Mouse (Mus musculus): ENCODE measurements around the gene Shcbp1. TPM values are rescaled to one million over a fixed set of nuclear protein-coding genes. Genes with fewer than 3 reads are reported as not detected.
A peak's percentile ranks its signal among the peaks of the same experiment; 100 is the strongest.
"Not testable (repeated sequence)": the region's sequence is repeated elsewhere in the genome, so short reads cannot be mapped to it uniquely, and the experiment has no call there.

The Shcbp1 gene
- polyA plus RNA-seq (2015; fragmentation: Nextera tagmentation; extraction: Ambion mirVana), result 29.3 and 31.5 TPM in 2 replicates

DNA sequence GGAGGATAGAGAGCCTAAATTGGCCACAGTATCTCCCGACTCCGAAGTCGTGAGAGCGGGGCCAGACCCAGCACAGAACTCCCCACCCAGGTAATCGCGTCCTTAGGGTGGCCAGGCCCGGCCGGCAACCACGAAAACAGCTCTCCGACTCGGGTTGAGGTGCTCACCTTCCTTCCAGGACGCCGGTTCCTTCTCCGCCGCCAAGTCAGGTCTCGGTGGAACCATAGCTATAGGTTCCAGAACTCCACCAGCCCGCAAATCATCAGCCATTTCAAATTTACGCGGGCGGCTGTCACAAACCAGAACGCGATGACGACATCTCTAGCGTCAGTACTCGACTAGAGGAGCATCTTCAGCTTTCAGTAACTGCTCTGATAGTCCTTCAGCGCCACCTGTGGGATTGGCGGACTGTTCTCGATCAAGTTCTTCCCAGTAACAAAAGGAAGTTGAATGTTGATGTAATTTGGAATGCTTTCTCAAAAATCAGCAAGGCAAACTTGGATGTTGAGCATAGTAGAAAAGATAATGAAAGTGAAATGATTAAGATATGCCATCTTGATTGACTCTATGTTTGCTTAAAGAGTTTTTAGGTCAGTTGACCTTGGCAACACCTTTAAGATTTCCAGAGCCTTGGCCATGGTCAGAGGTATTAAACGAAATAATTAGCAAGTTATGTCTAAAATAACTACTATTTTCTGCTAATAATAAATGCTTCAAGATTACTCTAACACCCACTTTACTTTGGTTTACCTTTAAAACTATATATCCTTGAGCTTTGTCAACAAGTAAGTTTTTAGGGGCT is at the start of gene Shcbp1:
Gene Shcbp1 (minus strand): TSS at position 314 of the 802 bp plus-strand sequence.
- Histone ChIP-seq H3K4me2 (replicated peaks) (peak within 1 kb of the TSS; percentile 87), H3K9ac (replicated peaks) (peak within 1 kb of the TSS; percentile 49), H3K4me1 (peaks cover 12% of the 10 kb centered on the region), H3K27ac (replicated peaks) (no peak within 1 kb of the TSS), H3K36me3 (no peaks in the 10 kb centered on the region), H3K9me3 (no peaks in the 10 kb centered on the region), H3K27me3 (no peaks in the 10 kb centered on the region), H3K4me3 (peak within 1 kb of the TSS; percentile 63)
- peak; percentile 99 for ATAC-seq (replicated peaks)
- 4% methylated on average over 29 of the region's 29 CpGs for WGBS

DNA sequence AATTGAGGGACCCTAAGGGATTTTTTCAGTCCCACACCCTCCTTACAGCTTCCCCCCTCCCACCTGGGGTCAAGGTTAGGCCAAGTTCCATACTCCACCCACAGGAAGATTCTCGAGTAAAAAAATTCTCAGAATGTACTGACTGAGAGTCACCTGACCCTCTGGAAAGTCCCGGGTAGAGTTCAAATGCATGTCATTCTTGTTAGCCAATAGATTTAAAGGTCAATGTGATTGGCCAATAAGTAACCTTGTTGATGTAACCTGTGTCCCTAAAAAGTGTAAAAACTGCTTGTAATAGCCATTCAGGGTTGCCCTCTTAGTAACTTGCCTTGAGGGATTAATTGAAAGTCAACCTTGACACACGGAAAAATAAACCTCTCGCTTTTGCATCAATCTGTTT is 29.5 kb upstream of the Shcbp1 start:
- ATAC-seq (replicated peaks), result no peak
- no peak overlapping the region for H3K27ac ChIP-seq (replicated peaks)
- H3K4me3 ChIP-seq, result no peak overlapping the region
- 91% methylated on average over 4 of the region's 4 CpGs for WGBS
- no peaks in the 10 kb centered on the region; the same call in 1 of the 2 replicates for H3K9me3 ChIP-seq
- no peaks in the 10 kb centered on the region for H3K27me3 ChIP-seq
- H3K4me2 ChIP-seq (replicated peaks), result no peak overlapping the region
- H3K36me3 ChIP-seq, result no peaks in the 10 kb centered on the region
- no peak overlapping the region for H3K9ac ChIP-seq (replicated peaks)
- H3K4me1 ChIP-seq, result no peaks in the 10 kb centered on the region

GRCm38 (mm10) chr8:4800524-4801122 is 21.3 kb upstream of the Shcbp1 start:
- 52% methylated on average over 19 of the region's 19 CpGs for WGBS
- H3K4me1 ChIP-seq, result no peaks in the 10 kb centered on the region
- no peaks in the 10 kb centered on the region for H3K9me3 ChIP-seq
- H3K9ac ChIP-seq (replicated peaks), result no peak overlapping the region
- ATAC-seq (replicated peaks), result peak; percentile 55
- H3K4me2 ChIP-seq (replicated peaks), result no peak overlapping the region
- no peaks in the 10 kb centered on the region for H3K36me3 ChIP-seq
- H3K27ac ChIP-seq (replicated peaks), result no peak overlapping the region
- H3K4me3 ChIP-seq, result no peak overlapping the region
- H3K27me3 ChIP-seq, result no peaks in the 10 kb centered on the region

DNA sequence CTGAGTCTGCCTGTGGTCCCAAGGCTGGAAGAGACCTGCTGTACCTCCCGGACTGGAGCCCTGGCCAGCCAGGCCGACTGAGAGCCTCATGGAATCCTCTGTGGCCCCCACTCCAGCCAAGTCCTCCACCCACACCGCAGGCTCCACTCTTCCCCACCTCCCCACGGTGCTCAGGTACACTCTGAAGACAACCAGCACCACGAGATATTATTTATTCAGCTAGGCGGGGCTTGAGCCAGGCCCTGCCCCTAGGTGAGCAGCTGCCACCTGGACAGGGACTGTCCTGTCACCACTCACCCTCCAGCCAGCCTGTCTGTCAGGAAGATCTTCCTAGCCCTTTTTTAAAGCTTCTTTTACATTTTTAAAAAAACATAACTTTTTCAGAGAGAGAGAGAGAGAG is 1.1 kb downstream of the Shcbp1 start:
- 80% methylated on average over 6 of the region's 6 CpGs for WGBS
- ATAC-seq (replicated peaks), result 0 out of 2 replicates have a peak, but pooled peaks have one; percentile 21
- Histone ChIP-seq H3K27ac (replicated peaks) (no peak overlapping the region), H3K9me3 (no peaks in the 10 kb centered on the region), H3K4me3 (peak overlapping the region; percentile 63), H3K4me2 (replicated peaks) (peak overlapping the region; percentile 87), H3K4me1 (peaks cover 12% of the 10 kb centered on the region), H3K27me3 (no peaks in the 10 kb centered on the region), H3K9ac (replicated peaks) (no peak overlapping the region), H3K36me3 (no peaks in the 10 kb centered on the region)

GRCm38 (mm10) chr8:4764751-4765150 is 14.6 kb downstream of the Shcbp1 start:
- ATAC-seq (replicated peaks), result no peak
- no peak overlapping the region for H3K27ac ChIP-seq (replicated peaks)
- H3K4me1 ChIP-seq, result no peaks in the 10 kb centered on the region
- 94% methylated on average over 4 of the region's 4 CpGs for WGBS
- H3K36me3 ChIP-seq, result no peaks in the 10 kb centered on the region
- no peaks in the 10 kb centered on the region for H3K9me3 ChIP-seq
- H3K4me3 ChIP-seq, result no peak overlapping the region
- no peaks in the 10 kb centered on the region for H3K27me3 ChIP-seq
- H3K9ac ChIP-seq (replicated peaks), result no peak overlapping the region
- H3K4me2 ChIP-seq (replicated peaks), result no peak overlapping the region

DNA sequence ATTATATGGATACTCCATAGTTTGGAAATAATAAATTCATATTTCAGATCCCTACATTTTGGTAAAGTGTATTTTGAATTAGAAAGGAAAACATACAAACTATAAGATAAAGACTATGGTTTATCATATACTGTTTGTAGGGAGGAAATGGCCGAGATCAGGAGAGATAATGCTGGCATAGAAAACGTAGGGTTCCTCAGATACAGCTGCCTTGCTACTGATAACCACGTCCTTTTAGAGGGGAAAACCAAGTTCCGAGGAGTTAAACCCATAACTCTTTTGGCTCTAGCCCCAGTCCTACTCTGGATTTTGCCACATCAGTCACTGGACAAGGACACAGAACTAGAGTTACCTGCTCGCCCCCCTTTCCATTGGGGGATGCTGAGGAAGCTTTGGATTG is 26.3 kb downstream of the Shcbp1 start:
- 96% methylated on average over 5 of the region's 5 CpGs for WGBS
- Histone ChIP-seq H3K4me1 (no peaks in the 10 kb centered on the region), H3K4me3 (no peak overlapping the region), H3K27me3 (no peaks in the 10 kb centered on the region), H3K9me3 (no peaks in the 10 kb centered on the region), H3K4me2 (replicated peaks) (no peak overlapping the region), H3K9ac (replicated peaks) (no peak overlapping the region), H3K36me3 (no peaks in the 10 kb centered on the region), H3K27ac (replicated peaks) (no peak overlapping the region)
- no peak for ATAC-seq (replicated peaks)

DNA sequence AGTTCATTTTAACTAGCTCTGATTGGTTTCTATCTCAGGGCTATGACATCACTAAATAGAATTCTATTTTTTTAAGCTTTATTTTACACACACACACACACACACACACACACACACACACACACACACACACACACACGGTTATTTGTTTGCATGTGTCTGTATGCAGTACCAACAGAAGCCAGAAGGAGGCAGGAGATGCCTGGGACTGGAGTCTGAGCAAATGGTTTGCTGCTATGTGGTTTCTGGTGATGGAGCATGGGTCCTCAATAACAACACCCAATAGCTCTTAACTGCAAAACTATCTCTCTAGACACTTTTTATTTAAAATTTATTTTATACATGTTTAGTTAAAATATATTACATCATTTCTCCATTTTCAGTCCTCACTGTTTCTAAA is 48.4 kb downstream of the Shcbp1 start:
- 60% methylated on average over 1 of the region's 1 CpGs for WGBS
- no peak overlapping the region for H3K4me3 ChIP-seq
- no peaks in the 10 kb centered on the region for H3K9me3 ChIP-seq
- no peak overlapping the region for H3K9ac ChIP-seq (replicated peaks)
- no peaks in the 10 kb centered on the region for H3K27me3 ChIP-seq
- H3K4me1 ChIP-seq, result no peaks in the 10 kb centered on the region
- no peak overlapping the region for H3K4me2 ChIP-seq (replicated peaks)
- no peak overlapping the region for H3K27ac ChIP-seq (replicated peaks)
- ATAC-seq (replicated peaks), result no peak
- 0 out of 2 replicates have a peak, but pooled peaks cover 2% of the 10 kb centered on the region for H3K36me3 ChIP-seq

DNA sequence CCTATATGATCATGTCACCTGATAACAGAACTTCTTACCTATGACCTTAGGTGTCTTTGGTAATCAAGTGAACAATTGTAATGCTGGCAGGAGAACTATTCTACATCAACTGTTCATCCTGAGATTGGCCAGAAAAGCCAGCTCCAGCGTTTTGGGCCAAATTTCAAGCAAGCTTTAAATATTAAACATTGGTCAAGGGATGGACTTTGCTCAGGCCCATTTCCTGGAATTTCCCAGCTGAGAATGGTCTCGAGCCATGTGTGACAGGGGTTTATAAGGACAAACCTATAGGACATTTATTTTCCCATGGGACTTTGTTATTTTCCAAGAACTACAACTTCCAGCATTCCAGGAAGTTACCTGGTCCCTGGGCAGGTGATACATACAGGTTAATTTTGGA is 63.8 kb downstream of the Shcbp1 start:
- no peak overlapping the region for H3K4me2 ChIP-seq (replicated peaks)
- no peak overlapping the region for H3K27ac ChIP-seq (replicated peaks)
- no peaks in the 10 kb centered on the region for H3K4me1 ChIP-seq
- no peaks in the 10 kb centered on the region for H3K9me3 ChIP-seq
- H3K4me3 ChIP-seq, result no peak overlapping the region
- ATAC-seq (replicated peaks), result no peak
- WGBS, result 53% methylated on average over 2 of the region's 2 CpGs
- no peaks in the 10 kb centered on the region for H3K27me3 ChIP-seq
- H3K36me3 ChIP-seq, result no peaks in the 10 kb centered on the region
- H3K9ac ChIP-seq (replicated peaks), result no peak overlapping the region

GRCm38 (mm10) chr8:4708346-4708745 is 71.0 kb downstream of the Shcbp1 start:
- not testable (repeated sequence) for H3K4me3 ChIP-seq; H3K27ac ChIP-seq (replicated peaks); H3K36me3 ChIP-seq; ATAC-seq (replicated peaks); H3K9ac ChIP-seq (replicated peaks); H3K4me1 ChIP-seq; H3K9me3 ChIP-seq; H3K27me3 ChIP-seq; H3K4me2 ChIP-seq (replicated peaks)
- 64% methylated on average over 5 of the region's 5 CpGs for WGBS

DNA sequence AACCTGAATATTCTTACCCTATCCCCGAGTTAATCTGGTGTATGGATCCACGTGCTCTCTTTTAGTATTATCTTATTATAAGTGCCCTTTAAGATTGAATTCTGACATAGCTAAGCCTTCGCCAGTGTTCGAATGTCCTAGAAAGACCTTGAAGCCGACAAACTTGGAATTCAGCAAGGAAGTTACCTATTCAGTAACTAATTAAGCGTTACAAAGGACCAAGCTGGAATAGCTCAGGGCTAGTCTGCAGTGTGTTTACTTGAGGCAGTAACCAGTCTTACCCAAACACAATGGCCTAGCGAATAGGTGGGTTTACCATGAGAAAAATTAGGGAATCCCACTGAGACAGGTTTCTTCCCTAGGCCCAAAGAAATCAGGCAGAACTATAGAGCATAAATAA is 71.5 kb downstream of the Shcbp1 start:
- 82% methylated on average over 7 of the region's 7 CpGs for WGBS
- not testable (repeated sequence) for H3K27me3 ChIP-seq; H3K9me3 ChIP-seq; H3K4me3 ChIP-seq; H3K36me3 ChIP-seq; ATAC-seq (replicated peaks); H3K4me2 ChIP-seq (replicated peaks); H3K9ac ChIP-seq (replicated peaks); H3K27ac ChIP-seq (replicated peaks); H3K4me1 ChIP-seq

DNA sequence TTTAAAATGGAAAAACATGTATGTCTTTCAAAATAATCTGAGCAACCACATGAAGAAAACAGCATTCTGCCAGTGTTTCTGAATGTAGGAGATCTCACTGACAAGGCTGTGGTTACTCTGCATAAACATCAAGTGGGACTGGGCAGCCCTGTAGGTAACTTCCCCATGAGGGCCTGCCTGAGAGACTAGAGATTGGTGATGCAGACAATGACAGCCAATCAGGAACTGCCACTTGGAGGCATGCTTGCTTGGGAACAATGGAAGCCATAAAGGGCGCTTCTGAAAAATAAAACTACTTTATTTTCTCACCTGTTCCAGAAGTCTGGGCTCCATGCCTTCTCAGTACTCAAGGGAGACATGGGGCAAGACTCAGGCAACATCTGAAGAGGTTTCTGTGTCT is 87.7 kb downstream of the Shcbp1 start:
- ATAC-seq (replicated peaks), result no peak

More for the DNA sequence above, 87.7 kb downstream of the Shcbp1 start:
- WGBS, result 57% methylated on average over 1 of the region's 1 CpGs
- H3K9me3 ChIP-seq, result no peaks in the 10 kb centered on the region
- H3K9ac ChIP-seq (replicated peaks), result no peak overlapping the region
- H3K4me2 ChIP-seq (replicated peaks), result no peak overlapping the region
- H3K27ac ChIP-seq (replicated peaks), result no peak overlapping the region
- no peaks in the 10 kb centered on the region for H3K4me1 ChIP-seq
- H3K4me3 ChIP-seq, result no peak overlapping the region
- H3K27me3 ChIP-seq, result no peaks in the 10 kb centered on the region
- H3K36me3 ChIP-seq, result no peaks in the 10 kb centered on the region
